Mouse (Mus musculus): ENCODE data around the gene Pias3. TPM values are rescaled to one million over a fixed set of nuclear protein-coding genes. Genes with fewer than 3 reads are reported as not detected.
"Not testable (repeated sequence)": the region's sequence is repeated elsewhere in the genome, so short reads cannot be mapped to it uniquely, and the experiment has no call there.

The Pias3 gene
- polyA plus RNA-seq, 1 experiment from 2014 or later = 73.0 TPM

DNA sequence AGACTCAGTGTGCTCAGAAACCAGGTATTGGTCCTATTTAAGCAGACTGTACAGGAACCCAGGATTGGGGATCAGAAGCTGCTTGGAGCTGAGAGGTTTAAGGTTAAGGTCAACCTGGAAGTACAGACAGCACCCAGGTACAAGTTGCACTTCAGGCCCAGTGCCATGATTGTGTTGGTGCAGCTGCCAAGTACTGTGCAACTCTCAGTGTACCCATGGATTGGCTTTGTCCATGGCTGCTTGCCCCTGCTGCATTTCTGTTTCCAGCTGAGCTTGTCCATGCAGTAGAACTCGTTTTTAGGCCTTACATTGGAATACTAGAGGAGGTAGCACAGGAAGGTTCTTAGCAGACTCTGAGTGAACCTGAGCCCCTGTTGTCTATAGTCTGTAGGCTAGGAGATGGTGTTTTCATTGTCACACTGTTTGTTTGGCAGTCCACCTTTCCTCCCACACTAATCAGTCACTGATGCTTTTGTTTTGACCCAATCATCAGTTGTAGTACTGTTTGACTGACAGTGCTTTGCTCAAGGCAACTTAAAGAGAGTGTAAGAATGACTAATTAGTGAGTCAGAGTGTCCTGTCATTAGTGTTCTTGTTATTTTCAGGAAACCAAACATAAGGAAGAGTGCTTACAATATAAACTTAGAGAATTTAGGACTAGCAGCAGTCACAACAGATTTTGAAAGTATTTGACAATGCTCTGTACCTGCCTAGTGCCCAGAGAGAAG lies 41.0 kb downstream of the Pias3 start:
- WGBS = 40% methylated on average over 1 of the region's 1 CpGs
- Histone ChIP-seq H3K27me3 (no peaks in the 10 kb centered on the region), H3K4me2 (no peak overlapping the region), H3K9me3 (replicated peaks) (no peaks in the 10 kb centered on the region), H3K4me3 (replicated peaks) (no peak overlapping the region), H3K36me3 (no peaks in the 10 kb centered on the region), H3K27ac (no peak overlapping the region), H3K9ac (no peak overlapping the region), H3K4me1 (no peaks in the 10 kb centered on the region)
- no peak for ATAC-seq (replicated peaks; ENCODE audit: low FRiP score)

DNA sequence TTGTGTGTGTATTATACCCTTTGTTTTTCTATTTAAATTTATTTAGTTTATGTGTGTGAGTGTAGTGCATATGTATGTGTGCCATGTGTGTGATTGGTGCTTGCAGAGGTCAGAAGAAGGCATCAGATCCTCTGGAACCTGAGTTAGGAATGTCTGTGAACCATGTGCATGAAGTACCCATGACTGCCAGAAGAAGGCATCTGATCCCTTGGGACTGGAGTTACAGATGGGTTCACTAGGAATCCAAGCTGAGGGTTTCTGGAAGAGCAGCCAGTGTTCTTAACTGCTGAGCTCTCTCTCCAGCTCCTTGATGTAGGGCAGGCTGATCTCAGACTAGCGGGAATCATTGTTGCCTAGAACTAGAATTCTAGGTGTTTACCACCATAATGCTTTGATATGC lies 41.8 kb downstream of the Pias3 start:
- Histone ChIP-seq H3K27me3 (no peaks in the 10 kb centered on the region), H3K27ac (no peak overlapping the region), H3K4me3 (replicated peaks) (no peak overlapping the region), H3K9ac (no peak overlapping the region), H3K4me2 (no peak overlapping the region), H3K9me3 (replicated peaks) (no peaks in the 10 kb centered on the region), H3K4me1 (no peaks in the 10 kb centered on the region), H3K36me3 (no peaks in the 10 kb centered on the region)
- ATAC-seq (replicated peaks; ENCODE audit: low FRiP score) = no peak
- 80% methylated on average over 1 of the region's 1 CpGs for WGBS

DNA sequence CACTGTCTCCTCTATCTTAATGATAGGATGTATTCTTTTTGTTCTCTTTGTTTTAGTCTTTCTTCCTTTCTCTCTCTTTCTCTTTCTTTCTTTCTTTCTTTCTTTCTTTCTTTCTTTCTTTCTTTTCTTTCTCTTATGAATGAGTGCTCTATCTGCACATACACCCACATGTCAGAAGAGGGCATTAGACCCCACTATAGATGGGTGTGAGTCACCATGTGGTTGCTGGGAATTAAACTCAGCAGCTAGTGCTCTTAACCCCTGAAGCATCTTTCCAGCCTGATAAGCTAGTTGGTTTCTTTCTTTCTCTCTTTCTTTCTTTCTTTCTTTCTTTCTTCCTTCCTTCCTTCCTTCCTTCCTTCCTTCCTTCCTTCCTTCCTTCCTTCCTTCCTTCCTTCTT lies 44.1 kb downstream of the Pias3 start:
- H3K9ac ChIP-seq; ATAC-seq (replicated peaks; ENCODE audit: low FRiP score); H3K27ac ChIP-seq: not testable (repeated sequence)

DNA sequence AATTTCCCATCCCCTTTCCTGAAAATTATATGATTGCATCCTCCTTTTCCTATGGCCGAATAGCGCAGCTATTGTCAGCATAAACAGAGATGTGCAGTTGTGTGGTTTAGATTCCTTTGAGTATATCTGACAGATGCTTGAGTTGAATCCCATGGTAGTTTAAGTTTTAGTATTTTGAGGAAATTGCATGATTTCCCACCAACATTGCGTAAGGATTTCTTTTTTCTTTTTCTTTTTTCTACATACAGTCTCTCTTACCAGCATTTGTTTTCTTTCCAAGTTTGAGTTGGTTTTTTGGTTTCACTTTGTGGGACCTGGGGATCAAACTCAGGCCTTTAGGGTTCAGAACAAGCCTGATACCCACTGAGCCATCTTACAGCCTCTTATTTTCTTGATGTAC lies 48.2 kb downstream of the Pias3 start:
- H3K27ac ChIP-seq = no peak overlapping the region
- no peak overlapping the region for H3K9ac ChIP-seq
- 96% methylated on average over 3 of the region's 3 CpGs for WGBS
- no peaks in the 10 kb centered on the region for H3K27me3 ChIP-seq
- H3K36me3 ChIP-seq = no peaks in the 10 kb centered on the region
- ATAC-seq (replicated peaks; ENCODE audit: low FRiP score) = no peak
- no peaks in the 10 kb centered on the region for H3K9me3 ChIP-seq (replicated peaks)
- no peaks in the 10 kb centered on the region for H3K4me1 ChIP-seq
- H3K4me3 ChIP-seq (replicated peaks) = no peak overlapping the region
- no peak overlapping the region for H3K4me2 ChIP-seq

More for the DNA sequence above, 44.1 kb downstream of the Pias3 start:
- H3K4me2 ChIP-seq; H3K4me1 ChIP-seq; H3K36me3 ChIP-seq; H3K4me3 ChIP-seq (replicated peaks); H3K27me3 ChIP-seq; H3K9me3 ChIP-seq (replicated peaks): not testable (repeated sequence)

DNA sequence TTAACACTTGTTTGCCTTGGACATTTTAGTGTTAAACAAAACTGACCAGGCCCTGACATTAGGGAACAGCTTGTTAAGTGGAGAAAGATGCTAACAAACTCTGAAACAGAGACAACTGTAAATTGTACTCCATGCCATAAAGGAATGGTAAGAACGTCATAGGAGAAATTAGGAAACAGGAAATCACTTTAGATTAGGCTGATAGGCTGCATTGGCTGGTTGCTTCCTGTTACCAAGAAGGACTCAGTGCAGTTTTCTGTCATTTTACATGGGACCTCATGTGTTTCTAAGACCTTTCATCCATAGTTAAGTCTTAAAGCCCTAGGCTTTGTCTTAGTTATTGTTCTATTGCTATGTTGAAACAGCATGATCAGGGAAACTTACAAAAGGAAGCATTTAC lies 50.6 kb downstream of the Pias3 start:
- no peak overlapping the region for H3K4me2 ChIP-seq
- H3K9me3 ChIP-seq (replicated peaks) = 0 out of 2 replicates have a peak, but pooled peaks cover 3% of the 10 kb centered on the region
- no peak overlapping the region for H3K9ac ChIP-seq
- H3K4me1 ChIP-seq = no peaks in the 10 kb centered on the region
- 49% methylated on average over 1 of the region's 1 CpGs for WGBS
- H3K27ac ChIP-seq = no peak overlapping the region
- ATAC-seq (replicated peaks; ENCODE audit: low FRiP score) = no peak
- H3K27me3 ChIP-seq = no peaks in the 10 kb centered on the region
- H3K4me3 ChIP-seq (replicated peaks) = no peak overlapping the region
- H3K36me3 ChIP-seq = no peaks in the 10 kb centered on the region

Other genes with a start within 250 kb of the Pias3 start
- gene BC107364, start 244.1 kb upstream of the Pias3 start, polyA plus RNA-seq (2015; fragmentation: Nextera tagmentation; extraction: Ambion mirVana) = 0.15 TPM in 1 of 2 replicates, not detected in the other
- gene Hfe2, start 171.2 kb upstream of the Pias3 start, polyA plus RNA-seq (2015; fragmentation: Nextera tagmentation; extraction: Ambion mirVana) = 1.1 and 1.8 TPM in 2 replicates
- 144 and 153 TPM in 2 replicates for gene Txnip, start 138.4 kb upstream of the Pias3 start, polyA plus RNA-seq (2015; fragmentation: Nextera tagmentation; extraction: Ambion mirVana)
- 2.1 TPM in 2 replicates for gene Gm16253, start 119.4 kb upstream of the Pias3 start, polyA plus RNA-seq (2015; fragmentation: Nextera tagmentation; extraction: Ambion mirVana)
- gene Polr3gl, start 102.2 kb upstream of the Pias3 start, polyA plus RNA-seq (2015; fragmentation: Nextera tagmentation; extraction: Ambion mirVana) = 38.1 and 39.8 TPM in 2 replicates
- 1.8 and 2.8 TPM in 2 replicates for gene Ankrd34a, start 99.7 kb upstream of the Pias3 start, polyA plus RNA-seq (2015; fragmentation: Nextera tagmentation; extraction: Ambion mirVana)
- 6.5 and 8.0 TPM in 2 replicates for gene Lix1l, start 95.2 kb upstream of the Pias3 start, polyA plus RNA-seq (2015; fragmentation: Nextera tagmentation; extraction: Ambion mirVana)
- 145 and 151 TPM in 2 replicates for gene Rbm8a, start 66.5 kb upstream of the Pias3 start, polyA plus RNA-seq (2015; fragmentation: Nextera tagmentation; extraction: Ambion mirVana)
- 54.9 and 56.8 TPM in 2 replicates for gene Pex11b, start 61.0 kb upstream of the Pias3 start, polyA plus RNA-seq (2015; fragmentation: Nextera tagmentation; extraction: Ambion mirVana)
- gene Gm42957, start 60.9 kb upstream of the Pias3 start, polyA plus RNA-seq (2015; fragmentation: Nextera tagmentation; extraction: Ambion mirVana) = 0.09 and 0.17 TPM in 2 replicates
- 0.83 and 2.2 TPM in 2 replicates for gene Itga10, start 50.8 kb upstream of the Pias3 start, polyA plus RNA-seq (2015; fragmentation: Nextera tagmentation; extraction: Ambion mirVana)
- gene Ankrd35, start 26.3 kb upstream of the Pias3 start, polyA plus RNA-seq (2015; fragmentation: Nextera tagmentation; extraction: Ambion mirVana) = 0.86 and 1.1 TPM in 2 replicates
- 10.0 and 10.5 TPM in 2 replicates for gene Nudt17, start 12.2 kb downstream of the Pias3 start, polyA plus RNA-seq (2015; fragmentation: Nextera tagmentation; extraction: Ambion mirVana)
- gene Polr3c, start 31.2 kb downstream of the Pias3 start, polyA plus RNA-seq (2015; fragmentation: Nextera tagmentation; extraction: Ambion mirVana) = 41.0 and 41.5 TPM in 2 replicates
- 56.6 and 57.2 TPM in 2 replicates for gene Rnf115, start 31.3 kb downstream of the Pias3 start, polyA plus RNA-seq (2015; fragmentation: Nextera tagmentation; extraction: Ambion mirVana)
- 125 and 138 TPM in 2 replicates for gene Pdzk1, start 132.9 kb downstream of the Pias3 start, polyA plus RNA-seq (2015; fragmentation: Nextera tagmentation; extraction: Ambion mirVana)
- gene Cd160, start 133.0 kb downstream of the Pias3 start, polyA plus RNA-seq (2015; fragmentation: Nextera tagmentation; extraction: Ambion mirVana) = 0.09 and 0.16 TPM in 2 replicates
- 24.3 and 25.1 TPM in 2 replicates for gene Gja5, start 208.3 kb downstream of the Pias3 start, polyA plus RNA-seq (2015; fragmentation: Nextera tagmentation; extraction: Ambion mirVana)
- gene Gpr89, start 209.0 kb downstream of the Pias3 start, polyA plus RNA-seq (2015; fragmentation: Nextera tagmentation; extraction: Ambion mirVana) = 44.0 and 44.2 TPM in 2 replicates
- 0.09 and 0.18 TPM in 2 replicates for gene Gja8, start 229.6 kb downstream of the Pias3 start, polyA plus RNA-seq (2015; fragmentation: Nextera tagmentation; extraction: Ambion mirVana)

All from kidney, embryonic 15.5 days (tissue).